Mouse (Mus musculus) frontal cortex, adult (tissue): ENCODE measurements at regions not wholly inside any gene's neighbourhood (a gene's known extent, or its start where the extent isn't known, plus 50 kb on each side); places are given as distances from the start of the nearest gene placed in this dataset.

Source experiments
- ATAC-seq: cut with Nextera tagmentation; 2 replicates; pipeline ENCODE4 v1.9.2; 2017; ENCODE audit warnings: mild to moderate bottlenecking, moderate library complexity, mixed read lengths; ENCODE audit not compliant: low TSS enrichment

- ATAC-seq, result no peak
Measured at GRCm38 (mm10) chr14:110685247-110685646, 69.7 kb downstream of the Slitrk6 start.

GRCm38 (mm10) chr14:110679741-110680140 is 75.2 kb downstream of the Slitrk6 start:
- ATAC-seq, result no peak

GRCm38 (mm10) chr14:110665712-110666111 is 89.2 kb downstream of the Slitrk6 start:
- no peak for ATAC-seq

DNA sequence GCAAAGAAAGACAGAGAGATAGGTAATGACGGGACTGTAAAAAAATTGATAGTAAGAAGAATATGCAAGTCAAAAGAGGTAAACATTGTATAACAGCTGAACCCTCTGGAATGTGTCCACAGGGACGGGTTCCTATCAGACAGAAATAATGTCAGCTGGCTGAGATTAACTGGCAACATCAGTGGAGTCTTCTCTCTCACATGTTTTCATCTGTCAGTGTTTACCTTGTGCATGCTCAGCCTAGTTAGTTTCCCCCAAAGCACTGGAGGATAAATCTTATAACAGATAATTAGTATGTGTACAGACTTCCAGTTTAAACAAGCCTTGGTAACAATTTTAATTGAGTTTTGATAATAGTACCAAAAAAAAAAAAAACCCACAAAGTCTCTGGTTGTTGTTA is 91.7 kb downstream of the Slitrk6 start:
- no peak for ATAC-seq

DNA sequence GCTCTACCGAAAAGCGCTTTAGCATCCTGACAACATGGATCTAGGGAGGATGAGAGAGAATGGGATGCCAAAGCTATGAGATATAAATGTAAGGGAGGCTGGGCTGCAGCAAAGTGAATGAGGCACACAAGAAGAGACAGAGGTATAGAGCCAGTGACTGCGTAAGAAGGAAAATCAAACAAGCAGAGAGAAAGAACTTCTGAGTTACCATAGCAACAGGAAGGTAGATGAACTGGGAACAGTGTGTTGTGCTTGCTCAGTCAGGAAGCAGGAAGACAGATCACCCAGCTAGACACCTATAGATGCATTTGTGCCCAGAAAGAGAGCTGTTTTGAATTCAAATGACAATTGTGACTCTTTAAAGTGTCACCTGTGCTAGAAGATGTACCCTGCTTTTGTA is 120.8 kb downstream of the Slitrk6 start:
- peak; percentile 62; the same call in 1 of the 2 replicates for ATAC-seq

GRCm38 (mm10) chr14:110623716-110624115 is 131.2 kb downstream of the Slitrk6 start:
- ATAC-seq, result peak; percentile 57; the same call in 1 of the 2 replicates

GRCm38 (mm10) chr14:110618496-110618920 is 136.4 kb downstream of the Slitrk6 start:
- peak; percentile 73 for ATAC-seq

GRCm38 (mm10) chr14:110616447-110616846 is 138.5 kb downstream of the Slitrk6 start:
- no peak for ATAC-seq

GRCm38 (mm10) chr14:110580311-110580710 is 174.6 kb downstream of the Slitrk6 start:
- no peak for ATAC-seq

GRCm38 (mm10) chr14:110570717-110571116 is 184.2 kb downstream of the Slitrk6 start:
- no peak for ATAC-seq

GRCm38 (mm10) chr14:110565783-110566445 is 189.0 kb downstream of the Slitrk6 start:
- ATAC-seq, result 0 out of 2 replicates have a peak, but pooled peaks have one; percentile 31

DNA sequence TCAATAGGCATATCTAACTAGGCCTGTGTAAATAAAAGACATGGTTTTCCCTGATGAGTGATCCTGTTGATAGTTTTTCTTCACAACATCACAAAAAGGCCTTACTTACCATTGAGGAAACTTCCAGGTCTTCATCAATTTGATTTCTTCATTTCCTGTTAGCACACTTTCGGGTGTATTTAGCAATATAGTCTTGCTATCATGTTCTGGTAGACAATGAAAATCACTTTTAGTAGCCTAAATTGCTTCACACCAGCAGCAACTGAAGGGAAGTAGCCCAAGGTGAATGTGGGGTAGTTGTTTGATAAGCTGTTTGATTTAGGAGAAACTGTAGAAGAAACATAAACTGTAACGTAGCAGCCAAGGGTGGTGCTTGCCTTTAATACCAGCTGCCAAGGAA is 190.3 kb downstream of the Slitrk6 start:
- no peak for ATAC-seq

DNA sequence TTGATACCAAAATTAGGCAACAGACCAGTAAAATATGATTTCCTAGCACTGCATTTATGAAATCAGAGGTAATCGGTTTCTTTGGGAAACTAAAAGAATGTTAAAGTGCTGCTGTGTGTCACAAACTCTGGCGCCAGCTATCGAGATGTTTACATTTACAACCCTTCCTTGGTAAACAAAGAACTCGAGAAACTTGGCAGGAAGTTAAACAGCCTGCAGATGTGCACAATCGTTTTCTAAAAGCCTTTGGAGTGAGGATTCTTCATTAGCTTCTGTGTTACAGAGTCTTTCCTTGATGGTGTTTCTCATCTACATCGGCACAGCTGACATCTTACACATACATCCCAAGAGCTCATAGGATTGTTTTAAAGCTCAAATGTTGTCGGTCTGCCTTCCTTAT is 209.7 kb downstream of the Slitrk6 start:
- ATAC-seq, result no peak

DNA sequence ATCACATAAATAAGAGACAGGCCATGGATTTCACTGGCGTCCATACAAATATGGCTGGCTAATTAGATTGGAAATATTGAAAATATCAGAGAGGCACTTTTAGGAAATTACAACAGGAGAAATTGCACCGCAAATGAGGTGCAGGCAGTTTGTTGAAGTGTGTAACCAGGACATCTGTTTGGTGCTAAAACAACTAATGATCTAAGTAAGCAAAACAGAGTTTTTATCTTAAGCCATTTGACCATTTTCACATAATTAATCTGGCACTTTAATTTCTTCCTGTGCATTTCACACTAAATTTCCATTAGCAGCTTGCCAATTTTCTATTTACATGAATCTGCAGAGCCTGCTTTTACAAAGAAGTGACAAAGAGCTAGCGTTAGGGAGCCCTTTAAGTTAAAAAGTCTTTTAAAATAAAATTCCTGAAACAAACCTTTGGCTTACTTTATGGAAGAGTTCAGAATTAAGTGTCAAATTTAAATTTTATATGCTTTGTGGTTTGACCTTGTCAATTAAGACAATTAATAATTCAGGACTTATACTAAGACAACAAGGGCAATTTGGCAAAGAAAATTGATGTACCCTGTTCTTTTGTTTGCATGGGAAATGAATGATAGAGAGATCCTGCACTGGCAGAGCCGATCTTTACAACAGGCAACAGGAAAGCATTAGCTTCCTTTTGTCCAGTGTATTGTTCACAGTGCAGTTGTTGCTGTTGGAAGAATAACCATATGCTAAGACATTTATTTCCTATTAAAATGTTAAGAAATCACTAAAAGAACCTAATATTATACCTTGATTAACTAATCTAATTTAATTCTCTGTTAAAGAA is 211.4 kb downstream of the Slitrk6 start:
- ATAC-seq, result no peak

DNA sequence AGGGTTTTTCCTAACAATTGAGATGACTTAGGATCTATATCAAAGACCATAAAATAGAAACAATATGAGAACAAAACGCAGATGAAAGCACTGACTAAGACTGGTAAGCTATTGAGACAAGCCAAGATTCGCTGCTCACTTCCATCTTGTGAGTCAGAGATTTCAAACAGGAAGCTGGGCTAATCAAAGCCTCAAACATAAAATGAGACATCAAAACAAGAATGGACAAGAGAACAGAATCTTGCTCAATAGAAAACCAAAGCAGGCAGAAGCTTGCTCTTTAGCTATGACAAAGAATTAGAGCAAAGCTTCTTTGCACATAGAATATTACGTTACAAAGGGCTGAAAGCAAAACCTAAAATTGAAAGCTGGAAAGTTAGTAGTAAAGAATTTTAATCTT is 227.6 kb downstream of the Slitrk6 start:
- no peak for ATAC-seq

GRCm38 (mm10) chr14:110485057-110485456 is 269.9 kb downstream of the Slitrk6 start:
- ATAC-seq, result no peak

- ATAC-seq, result no peak
Measured at GRCm38 (mm10) chr14:110472743-110473142, 282.2 kb downstream of the Slitrk6 start.

- no peak for ATAC-seq
Measured at GRCm38 (mm10) chr14:110472176-110472575, 282.8 kb downstream of the Slitrk6 start.

DNA sequence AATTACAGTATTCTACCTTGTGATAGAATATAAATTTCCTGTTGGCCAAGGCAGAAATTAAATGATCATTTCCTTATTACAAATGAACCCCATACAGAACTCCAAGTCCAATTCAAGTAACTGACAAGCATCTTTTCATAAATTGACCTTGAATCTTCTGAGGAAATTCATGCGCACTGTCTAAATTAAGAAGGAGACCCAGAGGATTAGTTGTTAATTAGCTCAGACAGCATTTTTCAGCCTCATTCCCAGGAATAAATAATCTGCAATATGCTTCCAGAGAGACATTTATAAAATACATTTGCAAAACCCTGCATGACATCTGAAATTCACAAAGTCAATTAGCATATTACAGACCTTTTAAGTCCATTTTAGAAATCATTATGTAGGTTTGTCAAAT is 284.2 kb downstream of the Slitrk6 start:
- ATAC-seq, result no peak

DNA sequence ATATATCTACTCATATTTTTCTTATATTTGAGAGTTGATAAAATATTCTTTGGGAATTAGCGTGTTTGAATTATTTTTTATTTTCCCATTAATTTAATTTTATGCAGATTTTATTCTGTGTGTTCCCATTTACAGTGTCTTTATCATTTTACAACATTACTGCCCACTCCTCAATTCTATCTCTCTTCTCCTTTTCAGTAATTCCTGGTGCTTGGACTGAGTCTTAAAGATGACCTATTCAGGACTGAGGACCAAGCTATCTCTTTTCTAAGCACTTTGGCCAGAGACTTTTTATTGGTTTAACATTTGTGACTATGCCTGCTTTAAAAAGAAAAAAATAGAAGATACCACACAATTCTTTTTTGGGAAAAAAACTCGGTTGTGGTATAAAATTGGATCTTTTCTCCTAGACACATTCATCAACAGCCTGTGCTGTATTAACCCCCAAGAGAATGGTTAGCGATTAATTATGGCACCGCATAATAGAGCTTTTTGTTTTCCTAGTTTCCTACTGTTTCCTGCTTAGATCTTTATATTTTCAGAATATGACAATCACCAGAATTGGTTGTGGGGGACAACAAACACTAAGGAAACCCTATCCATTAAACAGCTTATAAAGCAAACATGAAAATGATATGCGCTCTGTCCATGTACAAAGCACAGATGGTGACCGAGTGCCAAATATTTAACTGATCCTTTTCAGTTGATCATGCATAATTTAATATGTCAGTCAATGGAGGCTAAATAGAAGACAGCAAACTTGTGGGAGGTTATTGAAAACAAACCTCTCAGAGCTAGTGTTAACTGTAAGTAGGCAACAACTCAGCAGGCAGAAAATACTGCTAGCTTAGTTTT is 286.3 kb downstream of the Slitrk6 start:
- no peak for ATAC-seq
